Mouse (Mus musculus) B cell, adult 67 days (primary cell): Measurements from ENCODE around the gene AC192777.2. TPM values are rescaled to one million over a fixed set of nuclear protein-coding genes. Genes with fewer than 3 reads are reported as not detected.

Source experiments
- total RNA-seq, 2 experiments: library from RNA; stranded (reverse); gene quantifications; 4 replicates each; pipeline ENCODE4 v1.2.4; 2023

The AC192777.2 gene
- not detected for total RNA-seq

GRCm38 (mm10) chr17:40095150-40095549 lies at the start of gene AC192777.2:
AC192777.2 (plus strand) TSS chr17:40095450.

Other genes with a start within 250 kb of the AC192777.2 start
- gene Esp38, start 144.9 kb upstream of the AC192777.2 start, total RNA-seq, result not detected
- not detected for gene Pgk2, start 113.2 kb downstream of the AC192777.2 start, total RNA-seq
- gene Crisp3, start 146.8 kb downstream of the AC192777.2 start, total RNA-seq, result 1 to 10 TPM; 1.9 to 2.5 TPM
- not detected for gene Crisp1, start 223.8 kb downstream of the AC192777.2 start, total RNA-seq